Mouse (Mus musculus): ENCODE results near the gene Zzz3. TPM values are rescaled to one million over a fixed set of nuclear protein-coding genes. Genes with fewer than 3 reads are reported as not detected.

Gene Zzz3
- polyA plus RNA-seq (2012; ENCODE audit: low replicate concordance) = 1.4 and 6.1 TPM in 2 replicates

DNA sequence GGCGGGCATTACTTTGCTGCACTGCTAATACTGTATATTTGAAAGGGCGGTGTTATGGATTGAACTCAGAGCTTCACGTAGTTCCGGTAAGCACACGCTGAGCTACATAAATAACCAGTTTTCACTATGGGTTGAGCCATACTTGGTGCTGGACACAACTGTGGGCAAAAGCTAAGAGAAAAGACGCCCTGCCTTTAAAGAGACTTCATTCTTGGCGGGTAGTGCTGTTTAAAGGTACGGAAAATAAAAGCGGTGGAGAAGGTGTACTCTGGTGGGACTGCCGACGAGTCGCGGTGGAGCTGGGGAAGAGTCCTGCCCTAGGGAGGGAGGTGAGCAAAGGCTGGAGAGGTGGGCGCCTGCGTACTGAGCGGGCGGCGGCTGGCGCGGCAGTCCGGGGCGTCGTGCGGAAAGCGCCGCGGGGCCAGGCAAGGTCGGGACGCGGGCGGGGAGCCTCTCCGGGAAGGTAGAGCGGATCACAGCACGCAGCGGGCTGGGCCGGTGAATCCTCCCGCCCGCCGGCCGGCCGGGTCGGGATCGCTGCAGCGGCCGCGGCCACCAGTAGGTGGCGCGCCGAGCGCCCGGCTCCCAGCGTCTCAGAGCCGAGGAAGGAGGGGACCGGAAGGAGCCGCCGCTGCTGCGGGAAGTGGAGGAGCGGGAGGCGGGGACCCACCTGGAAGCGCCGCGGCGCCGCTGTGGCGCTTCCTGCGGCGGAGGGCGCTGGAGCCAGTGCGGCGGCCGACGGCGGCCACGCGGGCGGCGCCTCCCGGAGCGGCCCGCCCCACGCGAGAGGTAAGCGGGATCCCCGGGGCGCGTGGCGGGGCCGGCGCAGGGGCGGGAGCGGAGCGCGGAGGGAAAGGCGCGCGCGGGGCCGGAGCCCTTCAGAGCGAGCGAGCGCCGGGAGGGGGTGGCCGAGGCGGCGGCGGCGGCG lies at the start of gene Zzz3:
Gene Zzz3, plus strand, starts transcription at position 124 of the 928 bp plus-strand sequence.

DNA sequence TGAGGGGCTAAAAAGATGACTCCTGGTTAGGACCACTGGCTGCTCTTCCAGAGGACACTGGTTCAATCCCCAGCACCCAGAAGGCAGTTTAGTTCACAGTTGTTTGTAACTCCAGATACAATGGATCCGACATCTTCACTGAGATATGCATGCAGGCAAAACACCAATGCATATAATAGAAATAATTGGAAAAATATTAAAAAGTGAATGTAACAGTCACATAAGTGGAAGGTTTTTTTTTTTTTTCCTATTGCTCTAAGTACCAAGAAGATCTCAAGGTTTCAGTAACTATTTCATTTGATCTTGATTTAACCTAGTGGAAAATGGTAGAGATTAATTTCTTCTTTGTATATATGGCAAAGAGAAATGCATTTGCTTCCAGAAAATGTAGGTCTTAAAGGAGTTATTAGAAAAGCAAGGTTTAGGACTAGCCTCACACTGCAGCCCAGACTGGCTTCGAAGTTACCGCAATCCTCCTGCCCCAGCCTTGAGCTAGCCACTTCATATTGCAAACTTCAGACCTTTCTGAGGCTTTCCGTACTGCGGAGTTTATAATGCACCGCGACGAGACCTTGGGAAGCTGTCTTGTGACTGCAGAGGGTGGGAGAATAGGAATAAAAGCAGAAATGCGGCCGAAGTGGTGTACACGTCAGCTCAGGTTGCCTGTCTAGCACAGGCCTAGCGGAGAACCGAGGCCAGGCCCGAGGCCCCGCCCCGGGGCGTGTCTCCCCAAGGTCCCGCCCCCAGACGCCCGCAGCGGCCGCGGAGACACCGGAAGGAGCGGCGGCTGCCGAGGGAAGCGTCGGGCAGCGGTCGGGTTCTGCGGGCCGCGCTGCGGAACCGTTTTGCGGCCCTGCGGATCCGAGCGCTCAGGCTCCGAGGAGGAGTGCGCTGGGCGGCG lies 49.3 kb upstream of the Zzz3 start, which contains the start of gene Usp33:
Gene Usp33, plus strand, starts transcription at position 747 of the 901 bp plus-strand sequence.

Other genes with a start within 250 kb of the Zzz3 start
- gene Gipc2, start 229.2 kb upstream of the Zzz3 start, polyA plus RNA-seq (2012; ENCODE audit: low replicate concordance) = not detected in 2 replicates
- gene Dnajb4, start 185.2 kb upstream of the Zzz3 start, polyA plus RNA-seq (2012; ENCODE audit: low replicate concordance) = 0.96 and 5.8 TPM in 2 replicates
- gene Fubp1, start 185.1 kb upstream of the Zzz3 start, polyA plus RNA-seq (2012; ENCODE audit: low replicate concordance) = 1,505 and 1,947 TPM in 2 replicates
- gene Nexn, start 129.1 kb upstream of the Zzz3 start, polyA plus RNA-seq (2012; ENCODE audit: low replicate concordance) = 0.61 TPM in 1 of 2 replicates, not detected in the other
- 12.3 and 33.6 TPM in 2 replicates for gene Miga1, start 55.1 kb upstream of the Zzz3 start, polyA plus RNA-seq (2012; ENCODE audit: low replicate concordance)
- gene Usp33, start 49.0 kb upstream of the Zzz3 start, polyA plus RNA-seq (2012; ENCODE audit: low replicate concordance) = 3.0 and 11.8 TPM in 2 replicates